Mouse (Mus musculus): ENCODE results near the gene Mboat1.
A peak's percentile ranks its signal among the peaks of the same experiment; 100 is the strongest.

The Mboat1 gene

DNA sequence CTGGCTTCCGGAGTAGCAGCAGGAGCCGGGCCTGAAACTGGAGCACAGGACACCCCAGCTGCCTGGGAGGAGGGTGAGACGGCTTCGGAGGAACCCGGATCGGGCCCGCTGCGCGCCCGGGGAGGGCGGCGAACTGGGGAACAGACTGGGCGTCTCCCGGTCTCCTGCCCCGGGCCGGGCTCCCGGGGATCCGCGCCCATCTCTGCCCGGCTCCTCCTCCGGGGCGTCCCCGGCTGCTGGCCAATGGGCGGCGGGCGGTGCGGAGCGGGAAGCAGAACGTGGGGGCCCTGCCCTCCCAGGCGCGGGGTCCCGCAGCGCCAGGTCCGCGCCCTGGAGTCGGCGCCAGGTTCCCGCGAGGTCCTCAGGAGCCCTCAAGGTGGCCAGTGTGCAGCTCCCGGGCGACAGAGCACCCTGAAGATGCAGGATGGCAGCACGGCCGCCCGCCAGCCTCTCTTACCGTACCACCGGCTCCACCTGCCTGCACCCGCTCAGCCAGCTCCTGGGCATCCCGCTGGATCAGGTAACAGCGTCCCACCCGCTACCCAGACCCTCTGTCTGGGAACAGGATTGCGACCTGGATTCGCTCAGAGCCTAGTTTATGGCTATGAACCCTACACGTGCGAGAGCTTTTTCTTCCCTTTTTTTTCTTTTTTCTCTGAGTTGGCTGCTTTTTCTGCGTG is at the start of gene Mboat1:
TSS of gene Mboat1 (plus strand) at position 247 of the 680 bp plus-strand sequence.
- peak; percentile 41 for DNase-seq (ENCODE audit: low read depth)

DNA sequence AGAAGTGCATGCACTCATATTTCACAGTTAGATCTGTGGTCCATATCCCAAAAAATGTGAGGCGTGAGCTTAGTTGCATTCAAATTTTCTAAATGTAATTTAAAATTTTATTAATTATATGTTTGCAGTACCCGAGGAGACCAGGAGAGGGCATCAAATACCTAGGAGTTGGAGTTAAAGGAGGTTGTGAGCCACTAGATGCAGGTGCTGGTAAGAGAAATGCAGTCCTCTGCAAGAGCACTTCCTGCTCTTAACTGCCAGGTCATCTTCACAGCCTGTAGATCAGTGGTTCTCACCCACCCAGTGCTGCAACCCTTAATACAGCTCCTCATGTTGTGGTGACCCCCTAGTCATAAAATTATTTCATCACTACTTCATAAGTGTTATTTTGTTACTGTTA is 43.2 kb upstream of the Mboat1 start:
- DNase-seq (ENCODE audit: low read depth), result peak; percentile 12

DNA sequence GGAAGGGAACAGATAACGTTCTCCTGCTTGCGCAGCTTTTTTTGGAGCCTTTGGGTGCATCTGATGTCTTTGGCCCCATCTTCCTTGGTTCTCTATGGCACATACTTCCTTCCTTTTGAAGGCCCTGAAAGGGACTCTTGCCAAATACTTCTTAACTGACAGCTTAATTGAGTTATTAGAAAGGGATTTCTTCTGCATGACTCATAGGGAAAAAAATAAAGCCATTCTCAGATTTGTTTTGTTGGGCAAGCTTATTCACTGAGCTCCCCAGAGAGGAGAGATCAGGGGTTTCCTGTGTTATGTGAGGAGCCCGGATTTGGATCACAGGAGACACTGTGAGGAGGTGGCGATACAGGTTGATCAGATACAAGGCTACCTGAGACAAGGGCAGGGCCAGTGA is 40.4 kb upstream of the Mboat1 start:
- DNase-seq (ENCODE audit: low read depth), result peak; percentile 63

DNA sequence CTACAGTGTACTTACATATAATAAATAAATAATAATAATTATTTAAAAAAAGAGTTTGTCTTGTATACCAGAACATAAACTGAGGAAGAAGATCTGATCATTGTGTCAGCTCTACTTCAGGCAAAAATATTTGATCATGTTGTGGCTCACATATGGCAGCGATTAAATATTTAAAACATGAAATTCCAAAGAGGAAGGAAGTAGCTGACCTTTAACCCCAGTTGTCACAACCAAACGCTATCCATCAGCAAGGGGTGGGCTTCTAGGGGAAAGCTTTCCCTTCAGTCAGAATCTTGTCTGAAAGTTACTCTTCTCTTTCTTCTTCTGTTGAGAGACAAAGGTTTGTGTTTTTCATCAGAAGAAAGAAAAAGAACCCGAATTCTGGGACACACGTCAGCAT is 39.8 kb upstream of the Mboat1 start:
- no peak for DNase-seq (ENCODE audit: low read depth)

DNA sequence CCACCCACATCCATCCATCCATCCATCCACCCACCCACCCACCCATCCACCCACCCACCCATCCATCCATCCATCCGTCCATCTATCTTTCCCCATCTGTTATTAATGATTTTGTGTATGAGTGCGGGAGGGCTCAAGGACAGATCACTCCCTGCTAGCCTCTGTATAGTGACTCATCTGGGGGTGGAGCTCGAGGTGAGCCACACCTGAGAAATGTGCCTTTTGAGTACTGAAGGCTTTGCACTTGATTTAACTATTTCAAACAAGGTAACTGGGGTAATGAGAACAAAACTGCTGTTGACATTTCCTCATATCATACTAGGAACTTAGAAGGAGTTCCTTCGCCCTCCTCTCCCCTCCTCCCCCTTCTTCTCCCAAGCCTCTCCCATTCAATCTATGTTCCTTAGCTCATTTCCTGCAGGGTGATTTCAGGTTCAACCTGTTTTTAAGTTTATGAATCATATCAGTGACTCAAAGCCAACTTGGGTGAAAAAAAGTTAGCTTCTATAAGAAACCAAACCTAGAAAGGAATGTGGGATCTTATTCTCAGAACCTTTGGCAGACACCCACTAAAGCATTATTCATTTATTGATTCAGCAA is 27.2 kb upstream of the Mboat1 start:
- DNase-seq (ENCODE audit: low read depth), result peak; percentile 58

DNA sequence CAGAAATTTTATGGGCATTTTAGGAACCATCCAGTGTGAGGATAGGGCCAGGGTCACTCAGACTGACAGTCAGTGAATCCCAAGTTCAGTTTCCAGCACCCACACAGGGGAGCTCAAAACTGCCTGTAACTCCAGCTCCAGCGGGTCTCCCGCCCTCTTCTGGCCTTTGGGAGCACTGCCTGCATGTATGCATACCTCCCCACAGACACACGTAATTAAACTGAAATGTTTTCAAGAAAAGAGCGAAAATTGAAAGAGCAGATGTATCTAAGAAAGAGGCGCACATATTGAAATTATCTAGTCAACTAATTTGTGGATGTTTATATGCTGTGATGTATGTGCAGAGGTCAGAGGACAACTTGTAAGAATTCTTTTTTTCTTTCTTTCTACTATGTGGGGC is 20.5 kb upstream of the Mboat1 start:
- no peak for DNase-seq (ENCODE audit: low read depth)

DNA sequence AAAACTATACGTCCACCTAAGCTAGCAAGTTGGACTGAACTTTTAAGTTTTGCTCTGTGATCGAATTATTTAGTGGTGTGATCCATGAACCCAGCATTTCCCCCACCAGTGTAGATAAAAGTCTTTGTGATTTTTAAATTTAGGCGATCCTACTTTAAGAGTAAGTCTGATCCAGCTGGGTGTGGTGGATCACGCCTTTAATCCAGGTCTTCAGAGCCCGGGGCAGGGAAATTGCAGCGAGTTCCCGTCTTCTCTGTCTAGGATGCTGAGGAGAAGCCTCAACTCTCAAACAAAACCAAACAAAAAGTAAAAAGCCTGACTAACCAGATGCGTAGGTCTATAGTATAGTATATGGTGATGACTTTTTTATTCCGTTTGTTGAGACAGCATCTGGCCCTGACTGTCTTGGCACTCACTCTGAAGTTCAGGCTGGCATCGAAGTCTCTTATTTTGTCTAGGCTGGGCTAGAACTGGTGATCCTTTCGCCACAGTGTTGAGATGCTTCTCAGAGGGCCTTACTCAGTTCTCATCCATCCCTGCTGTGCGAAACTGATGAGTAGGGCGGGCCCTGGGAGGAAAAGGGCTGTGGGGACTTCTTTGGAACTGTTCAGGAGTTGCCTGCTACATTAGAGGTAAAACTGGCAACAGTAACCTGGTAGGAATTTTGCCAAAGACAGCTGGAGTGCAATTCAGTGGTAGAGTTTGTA is 787 bp downstream of the Mboat1 start:
- DNase-seq (ENCODE audit: low read depth), result no peak

DNA sequence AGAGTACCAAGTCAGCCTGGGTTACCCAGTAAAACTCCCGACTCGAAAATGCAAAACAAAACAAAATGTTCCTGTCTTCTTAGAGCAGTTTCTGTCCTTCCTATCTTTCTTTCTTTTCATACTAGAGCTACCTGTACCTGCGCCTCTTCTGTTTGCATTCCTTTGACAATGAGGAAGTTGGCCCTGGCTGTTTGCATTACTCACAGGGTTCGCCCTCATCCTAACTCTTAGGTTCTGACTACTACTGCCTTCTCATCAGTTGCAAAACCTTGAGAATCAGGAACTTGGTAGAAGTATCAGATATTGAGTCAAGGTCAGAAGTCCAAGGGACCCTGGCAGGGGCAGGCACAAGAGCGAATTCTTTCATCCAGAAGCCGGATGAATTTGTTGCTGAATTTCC is 1.7 kb downstream of the Mboat1 start:
- no peak for DNase-seq (ENCODE audit: low read depth)

DNA sequence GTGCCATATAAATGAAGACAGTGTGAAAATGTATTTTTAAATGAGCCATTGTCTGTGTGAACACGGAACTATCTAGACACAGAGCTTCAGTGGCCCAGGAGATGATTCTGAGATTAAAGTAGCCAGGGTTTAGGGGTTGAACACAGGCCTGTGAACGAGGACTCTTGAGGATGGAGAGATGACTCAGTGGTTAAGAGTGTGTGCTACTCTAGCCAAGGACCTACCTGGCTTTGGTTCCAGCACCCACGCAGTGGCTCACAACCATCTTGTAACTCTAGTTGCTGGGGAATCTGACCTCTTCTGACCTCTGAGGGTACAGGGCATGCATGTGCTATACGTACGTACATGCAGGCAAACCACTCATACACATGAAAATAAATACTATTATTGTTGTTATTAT is 3.9 kb downstream of the Mboat1 start:
- no peak for DNase-seq (ENCODE audit: low read depth)

DNA sequence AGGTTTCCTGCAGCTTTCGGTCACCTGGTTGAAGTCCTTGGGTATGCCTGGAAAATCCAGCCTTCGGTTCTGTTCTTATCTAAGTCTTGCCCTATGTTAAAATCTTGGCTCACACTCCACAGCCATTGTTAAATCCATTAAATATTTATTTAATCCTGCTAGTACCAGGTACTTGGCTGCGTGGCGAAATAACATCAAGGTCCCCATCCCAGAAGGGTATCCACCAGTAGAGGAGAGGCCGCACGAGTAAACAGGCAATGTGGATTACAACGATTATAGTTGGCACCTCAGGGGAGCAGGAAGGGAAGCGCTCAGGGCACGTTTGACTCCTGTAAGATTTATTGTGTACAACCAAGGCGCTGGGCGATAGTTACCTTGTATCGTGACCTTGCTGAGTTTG is 4.4 kb downstream of the Mboat1 start:
- DNase-seq (ENCODE audit: low read depth), result no peak

DNA sequence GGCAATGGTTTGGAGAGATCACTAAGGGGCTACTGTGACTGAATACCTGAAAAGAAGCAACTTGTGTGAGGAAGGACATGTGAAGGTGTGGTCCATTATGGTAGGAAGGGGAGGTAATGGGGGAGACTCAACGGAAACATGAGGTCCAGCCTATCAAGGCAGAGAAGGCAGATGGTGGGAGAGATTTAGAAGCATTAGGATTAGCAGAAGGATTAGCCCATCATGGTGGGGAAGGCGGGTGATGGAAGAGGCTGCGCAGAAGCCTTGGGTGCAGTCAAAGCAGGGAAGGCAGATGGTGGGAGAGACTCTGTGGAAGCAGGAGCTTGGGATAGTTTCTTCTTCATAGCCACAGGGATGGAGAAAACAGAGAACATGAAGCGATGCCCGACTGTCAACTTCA is 5.7 kb downstream of the Mboat1 start:
- no peak for DNase-seq (ENCODE audit: low read depth)

DNA sequence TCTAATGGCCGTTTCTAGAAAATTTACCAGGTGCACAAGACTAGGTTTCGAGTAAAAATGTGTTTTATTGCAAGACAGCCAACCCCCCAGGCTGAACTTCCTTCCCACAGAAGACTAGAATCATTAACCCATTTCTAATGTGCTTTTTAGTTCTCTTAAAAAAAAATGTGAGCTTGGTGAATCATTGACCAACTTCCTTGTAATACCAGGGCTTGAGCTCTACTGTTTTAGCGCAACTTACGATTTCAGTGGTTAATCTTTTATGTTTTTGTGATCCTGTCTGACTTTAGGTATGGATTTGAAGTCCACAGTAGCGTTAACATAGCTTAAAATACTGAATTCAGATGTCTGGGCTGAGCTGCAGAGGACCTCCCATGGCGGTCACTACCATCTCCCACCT is 10.2 kb downstream of the Mboat1 start:
- DNase-seq (ENCODE audit: low read depth), result no peak

DNA sequence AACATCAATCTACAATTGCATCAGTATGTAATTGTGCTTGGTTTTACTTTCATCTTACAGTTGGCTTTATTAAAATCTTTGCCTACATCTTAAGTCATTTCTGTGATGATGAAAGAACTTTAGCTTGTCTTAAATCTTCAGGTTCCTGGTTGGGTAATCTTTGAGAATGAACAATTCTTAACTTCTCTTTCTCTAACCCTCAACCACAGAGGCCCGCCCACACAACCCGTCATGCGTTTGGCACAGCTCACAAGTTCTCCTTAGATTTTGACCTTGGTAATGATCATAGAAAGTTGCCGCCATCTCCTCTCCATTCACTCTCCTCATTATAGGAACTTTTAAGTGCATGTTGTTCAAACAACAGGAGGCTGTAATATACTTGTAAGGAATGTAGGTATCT is 18.0 kb downstream of the Mboat1 start:
- no peak for DNase-seq (ENCODE audit: low read depth)

DNA sequence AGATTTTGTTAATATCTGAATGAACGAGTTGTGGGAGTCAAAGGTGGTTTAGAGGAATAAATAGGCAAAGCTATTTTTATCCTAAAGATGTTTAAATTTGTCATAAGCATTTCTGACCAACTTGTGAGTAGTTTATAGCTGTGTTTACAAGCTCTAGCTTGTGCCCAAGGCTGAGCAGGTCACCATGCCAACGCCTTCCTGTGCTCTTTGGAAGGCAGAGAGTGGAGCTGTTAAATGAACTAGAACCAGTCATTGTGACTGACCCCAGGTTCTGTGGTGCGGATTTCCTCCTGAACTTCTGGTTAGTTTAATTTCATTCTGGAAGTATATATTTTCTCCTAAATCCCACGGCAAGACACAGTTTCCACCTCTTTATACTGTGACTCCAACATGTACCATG is 23.3 kb downstream of the Mboat1 start:
- DNase-seq (ENCODE audit: low read depth), result no peak

DNA sequence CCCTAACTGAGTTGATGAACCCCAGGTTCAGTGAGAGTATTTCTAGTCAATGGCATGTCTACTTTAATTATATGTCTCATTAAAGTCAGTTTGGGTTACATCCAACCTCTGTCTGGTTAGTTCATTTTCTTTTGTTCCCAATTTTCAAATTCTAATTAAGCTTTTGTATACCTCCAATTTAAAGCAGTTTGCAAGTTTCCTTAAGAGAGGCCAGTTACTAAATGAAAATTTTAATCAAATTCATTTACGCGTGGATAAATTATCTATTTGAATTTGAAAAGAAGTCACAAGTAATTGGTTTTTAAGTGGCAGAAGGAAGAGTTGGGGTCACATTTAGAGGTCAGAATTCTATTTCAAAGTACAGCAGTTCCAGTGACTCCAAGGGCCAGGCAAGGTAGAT is 27.2 kb downstream of the Mboat1 start:
- no peak for DNase-seq (ENCODE audit: low read depth)

DNA sequence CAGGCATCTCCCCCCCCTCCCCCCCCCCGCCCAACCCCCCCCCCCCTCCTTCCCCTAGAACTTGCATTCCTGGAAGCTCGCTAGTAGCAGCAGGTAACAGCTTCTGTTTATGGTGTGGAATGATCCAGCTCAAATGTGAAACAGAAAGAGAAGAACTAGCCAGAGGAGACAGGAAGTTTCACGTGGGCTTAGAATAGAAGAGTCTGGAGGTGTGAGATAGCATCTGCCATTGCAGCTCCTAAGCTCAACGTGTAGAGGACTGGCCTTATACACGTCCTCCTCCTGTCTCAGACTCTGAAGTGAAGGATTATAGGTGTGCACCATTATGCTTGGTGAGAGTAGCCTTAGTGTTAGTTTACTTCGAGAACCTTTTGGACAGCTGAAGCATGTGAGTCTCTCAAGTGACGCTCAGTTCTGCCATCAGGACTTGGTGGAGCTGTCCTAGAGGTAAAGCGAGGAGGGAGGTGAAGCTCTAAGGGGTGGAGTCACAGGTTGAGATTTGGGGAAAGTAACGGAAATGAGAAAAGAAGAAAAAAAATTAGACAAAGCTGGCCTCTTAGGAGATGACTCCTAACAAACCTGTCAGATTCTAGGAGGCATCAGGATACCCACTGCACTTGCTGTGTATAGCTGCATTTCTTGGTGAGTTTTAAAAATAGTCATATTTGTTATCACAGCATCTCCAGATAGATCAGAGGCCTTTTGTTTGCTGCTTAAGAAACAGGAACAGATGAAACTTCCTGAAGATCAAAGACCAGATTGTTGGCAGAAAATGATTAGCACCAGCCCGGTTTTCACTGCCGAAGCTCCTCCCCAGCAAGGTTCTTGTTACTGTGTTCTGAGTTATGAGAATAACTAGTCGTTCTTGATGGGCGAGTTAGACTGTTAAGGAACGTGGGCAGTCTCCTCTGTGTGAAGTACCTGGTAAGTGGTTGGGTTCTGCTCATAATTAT is 30.1 kb downstream of the Mboat1 start:
- DNase-seq (ENCODE audit: low read depth), result no peak

DNA sequence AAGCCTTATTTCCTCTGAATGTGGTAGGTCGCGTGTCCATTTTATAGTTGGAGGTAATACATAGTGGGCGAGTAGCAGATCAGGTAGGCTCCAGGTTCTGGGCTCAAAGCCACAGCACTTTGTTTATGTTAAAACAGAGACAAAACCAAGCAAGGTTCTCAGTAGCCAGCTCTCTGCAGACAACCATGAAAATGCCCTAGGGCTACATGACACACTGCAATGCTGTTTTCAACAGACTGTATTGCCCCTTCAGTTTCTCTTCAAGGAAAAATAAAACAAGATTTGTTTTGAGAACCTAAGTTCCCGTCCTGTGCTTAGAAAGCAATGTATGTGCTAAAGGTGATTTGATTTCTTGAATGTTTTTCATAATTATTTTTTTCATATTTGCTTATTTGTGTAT is 31.2 kb downstream of the Mboat1 start:
- no peak for DNase-seq (ENCODE audit: low read depth)

DNA sequence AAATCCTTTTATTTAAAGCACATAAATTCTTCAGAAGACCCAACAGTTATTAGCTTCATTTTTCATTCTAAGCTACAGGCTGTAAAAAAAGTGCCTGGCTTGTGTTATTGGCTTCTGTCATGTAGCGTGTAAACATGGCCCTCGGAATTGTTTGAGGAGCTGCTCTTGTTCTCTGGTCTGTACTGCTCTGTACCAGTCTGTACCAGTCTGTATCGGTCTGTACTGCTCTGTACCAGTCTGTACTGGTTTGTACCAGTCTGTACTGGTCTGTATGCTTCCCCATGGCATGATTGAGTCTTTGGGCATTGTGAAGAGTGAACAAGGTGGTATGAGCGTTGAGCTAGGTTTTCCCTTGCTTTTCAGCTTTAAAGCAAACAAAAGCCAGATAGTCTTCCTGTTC is 32.5 kb downstream of the Mboat1 start:
- no peak for DNase-seq (ENCODE audit: low read depth)

DNA sequence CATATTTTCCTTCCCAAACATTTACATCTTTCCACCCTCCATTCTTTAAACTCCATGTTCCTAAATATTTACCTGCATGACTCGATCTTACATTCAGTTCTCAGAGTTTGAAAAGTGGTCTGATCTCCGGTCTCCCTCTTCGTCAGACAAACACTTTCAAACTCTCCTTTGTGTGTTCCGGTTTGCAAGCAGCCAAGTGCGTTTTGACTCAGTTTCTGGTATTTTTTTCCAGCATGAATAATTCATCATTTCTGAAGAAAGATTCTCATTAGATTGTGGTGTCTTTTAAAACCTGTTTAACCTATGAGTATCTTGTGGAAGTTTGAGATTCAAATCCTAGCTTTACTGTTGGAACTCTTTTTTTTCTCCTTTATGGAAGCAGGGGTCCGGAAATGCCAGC is 33.8 kb downstream of the Mboat1 start:
- no peak for DNase-seq (ENCODE audit: low read depth)

DNA sequence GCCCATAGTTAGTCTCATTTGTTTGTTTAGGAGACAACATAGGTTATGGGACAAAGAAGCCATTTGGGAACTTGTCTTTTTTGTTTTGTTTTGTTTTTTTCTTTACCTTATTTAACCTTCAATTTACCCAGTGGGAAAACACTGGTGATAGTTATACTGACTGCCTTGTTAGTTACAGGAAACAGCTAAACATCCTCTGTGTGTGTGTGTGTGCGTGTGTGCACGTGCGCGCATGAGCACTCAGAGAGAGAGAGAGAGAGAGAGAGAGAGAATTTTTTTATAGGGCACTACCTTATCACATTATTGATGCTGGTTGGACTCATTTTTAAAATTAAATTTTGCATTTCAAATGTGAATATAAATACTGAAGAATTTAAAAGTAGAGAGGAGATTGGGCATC is 38.3 kb downstream of the Mboat1 start:
- DNase-seq (ENCODE audit: low read depth), result no peak

DNA sequence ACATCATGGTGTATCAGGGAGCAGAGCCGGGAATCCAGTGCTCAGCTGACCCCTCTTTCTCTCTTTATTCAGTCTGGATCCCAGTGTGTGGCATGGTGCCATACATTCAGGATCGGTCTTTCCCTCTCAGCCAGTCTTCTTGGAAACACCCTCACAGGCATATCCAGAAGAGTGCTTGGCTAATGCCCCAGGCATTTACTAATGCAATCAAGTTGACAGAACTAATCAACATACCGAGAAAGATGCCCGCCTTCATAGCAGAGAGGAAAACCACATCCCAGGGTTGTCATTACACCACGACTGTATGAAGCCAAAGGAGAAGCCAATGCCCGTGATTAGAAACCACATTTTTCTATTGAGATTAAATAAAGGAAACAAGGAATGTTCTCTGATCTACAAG is 41.1 kb downstream of the Mboat1 start:
- peak; percentile 58 for DNase-seq (ENCODE audit: low read depth)

DNA sequence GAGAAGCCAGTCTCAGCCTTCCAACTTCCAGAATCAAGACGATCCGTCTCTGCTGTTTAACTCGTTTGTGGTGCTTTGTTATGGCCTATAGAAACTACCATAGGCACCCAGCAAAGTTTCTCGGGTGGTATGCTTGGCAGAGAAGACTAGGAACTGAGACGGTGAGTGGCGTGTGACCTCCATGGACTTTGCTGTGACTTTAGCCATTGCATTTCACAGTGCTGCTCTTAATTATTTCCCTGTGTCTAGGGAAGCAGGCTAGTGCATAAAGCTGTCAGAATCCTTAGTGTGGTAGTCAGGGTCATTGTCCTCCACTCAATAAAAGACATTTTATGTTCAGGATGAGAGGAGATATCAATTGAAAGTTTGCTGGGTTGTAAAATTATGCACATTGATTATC is 49.3 kb downstream of the Mboat1 start:
- DNase-seq (ENCODE audit: low read depth), result no peak

DNA sequence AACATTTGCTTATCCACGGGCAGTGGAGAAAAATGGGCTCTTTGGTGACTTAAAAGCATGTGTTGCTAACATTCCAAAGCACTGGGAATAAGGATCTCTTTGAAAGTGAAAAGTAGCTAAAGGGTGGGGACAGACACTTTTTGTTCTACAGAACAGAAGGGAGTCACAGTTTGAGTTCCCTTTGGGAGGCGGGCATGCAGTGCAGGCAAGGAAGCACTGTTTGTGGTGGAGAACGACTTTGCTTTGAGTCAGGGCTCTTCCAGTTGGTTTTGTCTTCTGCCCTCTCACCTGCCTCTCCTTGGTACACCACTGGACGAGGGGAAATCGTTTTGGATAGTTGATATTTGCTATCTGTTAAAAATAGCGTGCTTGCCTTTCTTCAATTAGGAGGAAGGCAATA is 49.7 kb downstream of the Mboat1 start:
- DNase-seq (ENCODE audit: low read depth), result no peak
